Mouse (Mus musculus) right cerebral cortex, postnatal 14 days (tissue): ENCODE measurements around the gene Olfr19.
"Not testable (repeated sequence)": the region's sequence is repeated elsewhere in the genome, so short reads cannot be mapped to it uniquely, and the experiment has no call there.

Experiments
- DNase-seq: peaks from one replicate; pipeline ENCODE4 v3.0.0; 2022

The Olfr19 gene

GRCm38 (mm10) chr16:16676305-16676704, at the start of gene Olfr19:
Olfr19 (minus strand) TSS chr16:16676405.
- no peak for DNase-seq

- DNase-seq: no peak
Observed at GRCm38 (mm10) chr16:16684975-16685374, 8.8 kb upstream of the Olfr19 start.

- no peak for DNase-seq
Observed at GRCm38 (mm10) chr16:16684053-16684452, 7.8 kb upstream of the Olfr19 start.

- no peak for DNase-seq
Observed at GRCm38 (mm10) chr16:16664994-16665393, 11.2 kb downstream of the Olfr19 start.

- not testable (repeated sequence) for DNase-seq
Observed at GRCm38 (mm10) chr16:16664516-16664915, 11.7 kb downstream of the Olfr19 start.

GRCm38 (mm10) chr16:16645148-16645547, 31.1 kb downstream of the Olfr19 start:
- DNase-seq: no peak

GRCm38 (mm10) chr16:16633730-16634129, 42.5 kb downstream of the Olfr19 start:
- no peak for DNase-seq
